Comparison of ENCODE assay signal across 32 mouse cellular contexts in genomic region chr12:44535623-44536022, GRCm38 (mm10).
A peak's percentile ranks its signal among the peaks of the same experiment; 100 is the strongest.
DNase-seq lines count a peak whose midpoint lies in the region; ATAC-seq and TF ChIP-seq lines count a peak whose summit lies in the region.
"Had no signal": no experiment of that assay in that cellular context is flagged by ENCODE, and none has a peak within 500 bp of the region (broad histone marks: within the 10 kb centered on the region; RNA-seq: fewer than 3 reads in every experiment).

No protein-coding gene starts in this region.

- H3K4me2 ChIP-seq in forebrain, embryonic 15.5 days (replicated peaks), result no peak overlapping the region
- H3K4me2 ChIP-seq in forebrain, embryonic 12.5 days, result no peak overlapping the region
- H3K4me2 ChIP-seq in midbrain, embryonic 11.5 days, result no peak overlapping the region
- H3K4me2 ChIP-seq in midbrain, embryonic 16.5 days (ENCODE audit: low read length), result no peak overlapping the region
- H3K4me2 ChIP-seq in CH12.LX (ENCODE audit: insufficient read depth, low read depth, poor library complexity, severe bottlenecking), result no peak overlapping the region
- H3K4me2 ChIP-seq: embryonic facial prominence, embryonic 12.5 days; heart, embryonic 15.5 days; kidney, embryonic 15.5 days; limb, embryonic 12.5 days; liver, embryonic 15.5 days; lung, embryonic 15.5 days; midbrain, embryonic 15.5 days; neural tube, embryonic 13.5 days had no signal

- no peak for TF ChIP-seq CTCF in CH12.LX (conservative IDR thresholded peaks at IDR 0.05 in 1 of 2, IDR thresholded peaks at IDR 0.05 in 1 of 2; ENCODE audit: low read depth in 2 of 2, low read length in 2 of 2)

- dilution Hi-C loops in CH12.LX (cut with MboI; ENCODE audit: extremely low pct_ligation_motif_present, extremely low pct_unique_long_range_greater_than_20kb, low sequenced_read_pairs), result no loop called here

- peak; percentile 66 for DNase-seq in midbrain, embryonic 11.5 days (ENCODE audit: low spot score, missing footprints)
- peak; percentile 16 for DNase-seq in CH12.LX (ENCODE audit: extremely low read depth)
- peak; percentile 41 for DNase-seq in brain, adult 2 months (ENCODE audit: low read depth, low spot score)
- DNase-seq in lung, postnatal 14 days, result no peak
- DNase-seq: adrenal gland, postnatal 10 days; cerebellum, adult 11-12 months; cerebellum, adult 9-11 months; embryo, embryonic 11 days; gastrocnemius, postnatal 25 days; heart, adult 11 months; kidney, adult 11 months; kidney, postnatal 36 days; lung, postnatal 36 days; retina, postnatal 1 day; right cerebral cortex, postnatal 14 days had no signal

- peaks cover 22% of the 10 kb centered on the region for H3K4me1 ChIP-seq in forebrain, embryonic 15.5 days
- peaks cover 10% of the 10 kb centered on the region; the same call in 1 of the 2 replicates for H3K4me1 ChIP-seq in forebrain, embryonic 12.5 days
- H3K4me1 ChIP-seq in midbrain, embryonic 11.5 days (ENCODE audit: control insufficient read depth, insufficient read depth, low read length), result no peaks in the 10 kb centered on the region
- H3K4me1 ChIP-seq in midbrain, embryonic 16.5 days (ENCODE audit: control insufficient read depth, insufficient read depth, low read length), result peaks cover 30% of the 10 kb centered on the region
- peaks cover 0 to 8% of the 10 kb centered on the region in 2 experiments; a peak in 1 of 4 replicates for H3K4me1 ChIP-seq in CH12.LX (ENCODE audit: control insufficient read depth in 1 of 2, insufficient read depth in 2 of 2)
- H3K4me1 ChIP-seq: embryonic facial prominence, embryonic 12.5 days; heart, embryonic 10.5 days; heart, embryonic 15.5 days; kidney, embryonic 15.5 days; limb, embryonic 12.5 days; liver, embryonic 15.5 days; lung, embryonic 15.5 days had no signal

- no peak for TF ChIP-seq EP300 in CH12.LX (IDR thresholded peaks at IDR 0.05; ENCODE audit: low read length)

- H3K9me3 ChIP-seq in forebrain, embryonic 15.5 days, result no peaks in the 10 kb centered on the region
- no peaks in the 10 kb centered on the region for H3K9me3 ChIP-seq in forebrain, embryonic 12.5 days
- no peaks in the 10 kb centered on the region for H3K9me3 ChIP-seq in midbrain, embryonic 11.5 days (ENCODE audit: control insufficient read depth, low read length)
- no peaks in the 10 kb centered on the region for H3K9me3 ChIP-seq in midbrain, embryonic 16.5 days (replicated peaks; ENCODE audit: control insufficient read depth, low read length, poor library complexity, severe bottlenecking)
- no peaks in the 10 kb centered on the region for H3K9me3 ChIP-seq in CH12.LX (replicated peaks; ENCODE audit: low read length)
- H3K9me3 ChIP-seq: embryonic facial prominence, embryonic 12.5 days; heart, embryonic 10.5 days; heart, embryonic 15.5 days; kidney, embryonic 15.5 days; limb, embryonic 12.5 days; liver, embryonic 15.5 days; lung, embryonic 15.5 days; midbrain, embryonic 15.5 days; neural tube, embryonic 13.5 days had no signal

- H3K27ac ChIP-seq in forebrain, embryonic 15.5 days (replicated peaks), result no peak overlapping the region
- no peak overlapping the region for H3K27ac ChIP-seq in forebrain, embryonic 12.5 days
- no peak overlapping the region for H3K27ac ChIP-seq in midbrain, embryonic 11.5 days (ENCODE audit: low read depth, low read length)
- no peak overlapping the region for H3K27ac ChIP-seq in midbrain, embryonic 16.5 days (ENCODE audit: low read length)
- H3K27ac ChIP-seq in CH12.LX (ENCODE audit: insufficient read depth, low read depth), result no peak overlapping the region
- H3K27ac ChIP-seq: embryonic facial prominence, embryonic 12.5 days; heart, embryonic 10.5 days; heart, embryonic 15.5 days; kidney, embryonic 15.5 days; layer of hippocampus, adult 2 months; left cerebral cortex, adult 2 months; limb, embryonic 12.5 days; liver, embryonic 15.5 days; lung, embryonic 15.5 days; midbrain, embryonic 15.5 days; neural tube, embryonic 13.5 days had no signal

- peak; percentile 61 for ATAC-seq in forebrain, embryonic 15.5 days (replicated peaks)
- no peak for ATAC-seq in forebrain, embryonic 12.5 days (ENCODE audit: low FRiP score)
- ATAC-seq in midbrain, embryonic 11.5 days (ENCODE audit: low FRiP score), result no peak
- ATAC-seq in midbrain, embryonic 16.5 days, result no peak
- ATAC-seq: CD4-positive, CD25-positive, alpha-beta regulatory T cell, adult 4 months; midbrain, embryonic 15.5 days had no signal

- H3K36me3 ChIP-seq in forebrain, embryonic 15.5 days, result no peaks in the 10 kb centered on the region
- H3K36me3 ChIP-seq in forebrain, embryonic 12.5 days (replicated peaks), result no peaks in the 10 kb centered on the region
- no peaks in the 10 kb centered on the region for H3K36me3 ChIP-seq in midbrain, embryonic 11.5 days (ENCODE audit: control insufficient read depth, insufficient read depth, low read length)
- H3K36me3 ChIP-seq in midbrain, embryonic 16.5 days (ENCODE audit: control insufficient read depth, insufficient read depth, low read length), result no peaks in the 10 kb centered on the region
- no peaks in the 10 kb centered on the region for H3K36me3 ChIP-seq in CH12.LX (replicated peaks in 1 of 2; ENCODE audit: control insufficient read depth in 1 of 2, insufficient read depth in 1 of 2, low read length in 1 of 2)
- H3K36me3 ChIP-seq: embryonic facial prominence, embryonic 12.5 days; G1E; heart, embryonic 10.5 days; heart, embryonic 15.5 days; kidney, embryonic 15.5 days; limb, embryonic 12.5 days; liver, embryonic 15.5 days; lung, embryonic 15.5 days; midbrain, embryonic 15.5 days had no signal

- H3K9ac ChIP-seq in forebrain, embryonic 15.5 days (replicated peaks), result no peak overlapping the region
- no peak overlapping the region for H3K9ac ChIP-seq in forebrain, embryonic 12.5 days
- no peak overlapping the region for H3K9ac ChIP-seq in midbrain, embryonic 11.5 days (ENCODE audit: low read length)
- no peak overlapping the region for H3K9ac ChIP-seq in midbrain, embryonic 16.5 days (ENCODE audit: low read depth, low read length)
- no peak overlapping the region for H3K9ac ChIP-seq in CH12.LX (ENCODE audit: insufficient read depth, low read depth)
- H3K9ac ChIP-seq: embryonic facial prominence, embryonic 12.5 days; heart, embryonic 15.5 days; kidney, embryonic 15.5 days; limb, embryonic 12.5 days; liver, embryonic 15.5 days; lung, embryonic 15.5 days; midbrain, embryonic 15.5 days; neural tube, embryonic 13.5 days had no signal

- no peak for TF ChIP-seq RAD21 in CH12.LX (IDR thresholded peaks at IDR 0.05; ENCODE audit: low read depth, low read length)

- no peaks in the 10 kb centered on the region for H3K79me2 ChIP-seq in CH12.LX (replicated peaks; ENCODE audit: control insufficient read depth, extremely low read depth, insufficient read depth, poor library complexity, severe bottlenecking)

- no peaks in the 10 kb centered on the region for H3K27me3 ChIP-seq in forebrain, embryonic 15.5 days
- H3K27me3 ChIP-seq in forebrain, embryonic 12.5 days, result no peaks in the 10 kb centered on the region
- no peaks in the 10 kb centered on the region for H3K27me3 ChIP-seq in midbrain, embryonic 11.5 days (ENCODE audit: control insufficient read depth, insufficient read depth, low read length)
- H3K27me3 ChIP-seq in midbrain, embryonic 16.5 days (ENCODE audit: control insufficient read depth, insufficient read depth, low read depth, low read length), result no peaks in the 10 kb centered on the region
- H3K27me3 ChIP-seq in CH12.LX (replicated peaks), result no peaks in the 10 kb centered on the region
- H3K27me3 ChIP-seq: embryonic facial prominence, embryonic 12.5 days; heart, embryonic 15.5 days; kidney, embryonic 15.5 days; limb, embryonic 12.5 days; liver, embryonic 15.5 days; lung, embryonic 15.5 days; midbrain, embryonic 15.5 days; neural tube, embryonic 13.5 days had no signal

- H3K4me3 ChIP-seq in forebrain, embryonic 15.5 days, result no peak overlapping the region
- no peak overlapping the region for H3K4me3 ChIP-seq in forebrain, embryonic 12.5 days (replicated peaks)
- no peak overlapping the region for H3K4me3 ChIP-seq in midbrain, embryonic 11.5 days (ENCODE audit: low read depth, low read length)
- no peak overlapping the region for H3K4me3 ChIP-seq in midbrain, embryonic 16.5 days (ENCODE audit: low read depth, low read length)
- no peak overlapping the region for H3K4me3 ChIP-seq in CH12.LX (replicated peaks in 1 of 3; ENCODE audit: low read depth in 2 of 3, low read length in 2 of 3, poor library complexity in 1 of 3)
- H3K4me3 ChIP-seq: embryonic facial prominence, embryonic 12.5 days; heart, embryonic 10.5 days; heart, embryonic 15.5 days; kidney, embryonic 15.5 days; layer of hippocampus, adult 2 months; left cerebral cortex, adult 2 months; limb, embryonic 12.5 days; liver, embryonic 15.5 days; lung, embryonic 15.5 days; midbrain, embryonic 15.5 days; myocyte; neural tube, embryonic 13.5 days had no signal

- in situ Hi-C loops in CH12.LX (cut with MboI; ENCODE audit: low pct_ligation_motif_present, low pct_unique_long_range_greater_than_20kb, low sequenced_read_pairs), result loop anchor here (25.0 kb wide), 1 partner anchor 223 kb away; no protein-coding TSS in a partner anchor

- no peak for TF ChIP-seq POLR2A in CH12.LX (IDR thresholded peaks at IDR 0.05; ENCODE audit: low read depth, low read length)

- WGBS in forebrain, embryonic 15.5 days, result 14% methylated on average over 5 of the region's 5 CpGs
- WGBS in forebrain, embryonic 12.5 days, result 39% methylated on average over 5 of the region's 5 CpGs
- 37% methylated on average over 5 of the region's 5 CpGs for WGBS in midbrain, embryonic 11.5 days
- 25% methylated on average over 5 of the region's 5 CpGs for WGBS in midbrain, embryonic 16.5 days

TF ChIP-seq in CH12.LX, 34 proteins besides CTCF, POLR2A, EP300 and RAD21:
- no peak for TF ChIP-seq SMC3 (IDR thresholded peaks at IDR 0.05; ENCODE audit: low read depth, low read length)
- TF ChIP-seq PAX5 (IDR thresholded peaks at IDR 0.05; ENCODE audit: low read length), result no peak
- TF ChIP-seq USF2 (conservative IDR thresholded peaks at IDR 0.05; ENCODE audit: low read depth, low read length), result no peak
- TF ChIP-seq CHD1 (IDR thresholded peaks at IDR 0.05; ENCODE audit: low read depth, low read length), result no peak
- TF ChIP-seq HCFC1 (IDR thresholded peaks at IDR 0.05; ENCODE audit: low read depth, low read length), result no peak
- no peak for TF ChIP-seq TCF12 (IDR thresholded peaks at IDR 0.05; ENCODE audit: low read depth, low read length)
- no peak for TF ChIP-seq CHD2 (IDR thresholded peaks at IDR 0.05; ENCODE audit: low read length)
- TF ChIP-seq NRF1 (IDR thresholded peaks at IDR 0.05; ENCODE audit: low read depth, low read length), result no peak
- no peak for TF ChIP-seq MYC (IDR thresholded peaks at IDR 0.05; ENCODE audit: low read depth, low read length)
- no peak for TF ChIP-seq MAX (IDR thresholded peaks at IDR 0.05; ENCODE audit: low read length)
- TF ChIP-seq USF1 (IDR thresholded peaks at IDR 0.05; ENCODE audit: low read depth, low read length), result no peak
- no peak for TF ChIP-seq RCOR1 (conservative IDR thresholded peaks at IDR 0.05; ENCODE audit: low read depth, low read length)
TF ChIP-seq in CH12.LX: peak in this region for 0.
